Mouse (Mus musculus) liver, embryonic 14.5 days (tissue): ENCODE results near the gene Rcn1.

Source experiments
- CTCF ChIP-seq: IDR thresholded peaks from 2 replicates; pipeline ENCODE4 v1.5.1; 2016; ENCODE audit warnings: antibody characterized with exemption, low read depth, control low read depth
- EP300 ChIP-seq: IDR thresholded peaks from 2 replicates; pipeline ENCODE4 v1.6.1; 2016; ENCODE audit warnings: antibody characterized with exemption, low read depth

GRCm38 (mm10) chr2:105391414-105391784, 7.7 kb downstream of the Rcn1 start:
- TF ChIP-seq EP300 (no peak), CTCF (no peak)
